ENCODE assay signal across 7 mouse cellular contexts in the genomic region with DNA sequence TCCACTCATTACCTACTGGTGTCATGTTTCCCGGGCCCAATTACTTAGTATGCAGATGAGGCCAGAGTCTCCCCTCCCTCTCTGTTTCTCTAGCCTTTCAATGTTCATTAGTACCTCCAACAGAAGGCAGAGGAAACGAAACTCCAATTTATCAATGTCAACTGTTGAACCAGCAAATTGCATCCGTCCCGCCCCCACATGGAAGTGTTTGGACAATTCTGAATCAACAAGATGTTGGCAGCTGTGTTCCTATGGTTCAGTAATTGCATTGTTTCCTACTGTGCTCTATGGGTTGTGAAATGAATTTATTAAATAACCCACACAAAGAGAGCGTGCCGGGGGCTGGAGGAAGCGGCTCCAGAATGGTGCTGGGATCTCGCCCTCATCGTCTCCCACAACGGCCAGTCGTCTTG.
DNase-seq lines count a peak whose midpoint lies in the region; ATAC-seq and TF ChIP-seq lines count a peak whose summit lies in the region.

No protein-coding gene starts in this region.

- H3K9me3 ChIP-seq in lung, embryonic 14.5 days (ENCODE audit: low read depth, low read length): no peaks in the 10 kb centered on the region; the same call in 1 of the 2 replicates
- no peaks in the 10 kb centered on the region for H3K9me3 ChIP-seq in stomach, embryonic 16.5 days (replicated peaks; ENCODE audit: control insufficient read depth, low read length)

- no peak overlapping the region; the same call in 1 of the 2 replicates for H3K27ac ChIP-seq in lung, embryonic 14.5 days (ENCODE audit: low read depth)
- peak overlapping the region; percentile 18; the same call in 1 of the 2 replicates for H3K27ac ChIP-seq in stomach, embryonic 16.5 days (ENCODE audit: low read length)

- no peaks in the 10 kb centered on the region for H3K27me3 ChIP-seq in lung, embryonic 14.5 days (ENCODE audit: insufficient read depth, low read length)
- no peaks in the 10 kb centered on the region for H3K27me3 ChIP-seq in stomach, embryonic 16.5 days (ENCODE audit: control insufficient read depth, insufficient read depth, low read length)

- peak; percentile 54 to 67 for DNase-seq in lung, adult 18-20 months
- no peak for DNase-seq in lung, adult 2 months
- peak; percentile 30 to 41 for DNase-seq in heart, postnatal 10 days
- peak; percentile 80 for DNase-seq in lung, embryonic 14.5 days
- DNase-seq in gastrocnemius, postnatal 36 days: no peak
- no peak for DNase-seq in thymus, postnatal 0 days (ENCODE audit: low spot score)

- peaks cover 4% of the 10 kb centered on the region; the same call in 1 of the 2 replicates for H3K4me1 ChIP-seq in lung, adult 2 months (ENCODE audit: control insufficient read depth, insufficient read depth, low read length)
- H3K4me1 ChIP-seq in lung, embryonic 14.5 days (ENCODE audit: insufficient read depth): peaks cover 13% of the 10 kb centered on the region; the same call in 1 of the 2 replicates
- peaks cover 14% of the 10 kb centered on the region for H3K4me1 ChIP-seq in stomach, embryonic 16.5 days (ENCODE audit: control insufficient read depth, insufficient read depth, low read length)

- no peak for TF ChIP-seq CTCF in lung, adult 2 months (IDR thresholded peaks at IDR 0.05; ENCODE audit: insufficient read depth, low read length)
- TF ChIP-seq CTCF in lung, embryonic 14.5 days (IDR thresholded peaks at IDR 0.05; ENCODE audit: low read depth): no peak

- H3K9ac ChIP-seq in lung, embryonic 14.5 days: no peak overlapping the region
- no peak overlapping the region for H3K9ac ChIP-seq in stomach, embryonic 16.5 days (ENCODE audit: low read length)

- no peak for TF ChIP-seq POLR2A in lung, adult 2 months (IDR thresholded peaks at IDR 0.05; ENCODE audit: borderline replicate concordance, extremely low read depth, low read depth, low read length)

- 13% methylated on average over 11 of the region's 11 CpGs for WGBS in lung, adult 2 months
- 36% methylated on average over 11 of the region's 11 CpGs for WGBS in lung, embryonic 14.5 days
- WGBS in stomach, embryonic 16.5 days: 33% methylated on average over 11 of the region's 11 CpGs

- intact Hi-C loops in heart, postnatal 10 days (cut with DNase I): no loop called here
- intact Hi-C loops in gastrocnemius, postnatal 36 days (cut with DNase I): no loop called here

- H3K4me3 ChIP-seq in lung, adult 2 months (replicated peaks; ENCODE audit: extremely low read depth, low read depth, low read length): no peak overlapping the region
- no peak overlapping the region for H3K4me3 ChIP-seq in lung, embryonic 14.5 days (ENCODE audit: low read depth, low read length)
- H3K4me3 ChIP-seq in stomach, embryonic 16.5 days (replicated peaks; ENCODE audit: low read length): peak overlapping the region; percentile 13; the same call in 1 of the 2 replicates

- peak; percentile 80; the same call in 1 of the 2 replicates for ATAC-seq in lung, embryonic 14.5 days (ENCODE audit: insufficient read depth)
- peak; percentile 66; the same call in 1 of the 2 replicates for ATAC-seq in stomach, embryonic 16.5 days (ENCODE audit: insufficient read depth, low FRiP score)

- no peaks in the 10 kb centered on the region for H3K36me3 ChIP-seq in lung, embryonic 14.5 days (ENCODE audit: insufficient read depth)
- no peaks in the 10 kb centered on the region for H3K36me3 ChIP-seq in stomach, embryonic 16.5 days (ENCODE audit: control insufficient read depth, insufficient read depth, low read length)

- peak overlapping the region; percentile 47 for H3K4me2 ChIP-seq in lung, embryonic 14.5 days
- H3K4me2 ChIP-seq in stomach, embryonic 16.5 days (ENCODE audit: low read depth, low read length): peak overlapping the region; percentile 38

Comparison
In these comparisons a context has a peak if more than half of its experiments do, and no peak if none do; other contexts are left out.
1. DNase-seq: peak in lung, adult 18-20 months (2 of 2), heart, postnatal 10 days (2 of 2) and lung, embryonic 14.5 days (single experiment); none in lung, adult 2 months (single experiment), gastrocnemius, postnatal 36 days (0 of 2) and thymus, postnatal 0 days (single experiment).